Mouse (Mus musculus) midbrain, embryonic 14.5 days (tissue): ENCODE data around the gene Stox2. TPM values are rescaled to one million over a fixed set of nuclear protein-coding genes. Genes with fewer than 3 reads are reported as not detected.

Source experiments
- ATAC-seq: fragments of 200-750 bp; cut with Nextera tagmentation; 2 replicates; pipeline ENCODE4 v1.8.0; 2017; ENCODE audit warnings: moderate number of reproducible peaks, moderate library complexity; ENCODE audit not compliant: low FRiP score, low TSS enrichment
- DNase-seq: peaks from one replicate; pipeline ENCODE4 v3.0.0-alpha.2; 2015
- H3K27ac ChIP-seq: fragments of 300-500 bp; sonication (generic); replicated peaks from 2 replicates; pipeline ENCODE4 v1.5.1; 2014; ENCODE audit warnings: mild to moderate bottlenecking, low read depth, low read length, moderate library complexity
- H3K27me3 ChIP-seq: fragments of 300-500 bp; sonication (generic); 2 replicates; pipeline ENCODE4 v1.6.1; 2014; ENCODE audit warnings: low read length, control low read depth, mixed read lengths; ENCODE audit not compliant: control insufficient read depth, insufficient read depth
- H3K36me3 ChIP-seq: fragments of 300-500 bp; sonication (generic); 2 replicates; pipeline ENCODE4 v1.6.1; 2014; ENCODE audit warnings: low read length, control low read depth; ENCODE audit not compliant: control insufficient read depth, insufficient read depth
- H3K4me1 ChIP-seq: fragments of 300-500 bp; sonication (generic); 2 replicates; pipeline ENCODE4 v1.6.1; 2014; ENCODE audit warnings: mild to moderate bottlenecking, antibody characterized with exemption, low read length, control low read depth; ENCODE audit not compliant: control insufficient read depth, insufficient read depth
- H3K4me2 ChIP-seq: fragments of 300-500 bp; sonication (generic); 2 replicates; pipeline ENCODE4 v1.6.1; 2014; ENCODE audit warnings: mild to moderate bottlenecking, low read length, moderate library complexity
- H3K4me3 ChIP-seq: fragments of 300-500 bp; sonication (generic); replicated peaks from 2 replicates; pipeline ENCODE4 v1.5.1; 2014; ENCODE audit warnings: low read depth, low read length
- H3K9ac ChIP-seq: fragments of 300-500 bp; sonication (generic); replicated peaks from 2 replicates; pipeline ENCODE4 v1.6.1; 2014; ENCODE audit warnings: mild to moderate bottlenecking, low read length, moderate library complexity
- H3K9me3 ChIP-seq: fragments of 300-500 bp; sonication (generic); 2 replicates; pipeline ENCODE4 v1.6.1; 2016; ENCODE audit warnings: low read length, control low read depth, mixed read lengths; ENCODE audit not compliant: control insufficient read depth
- WGBS: fragments of 180-500 bp; shearing (Covaris S2); extraction: QIAGEN DNeasy Blood & Tissue Kit; methylation state at CpG from one replicate; pipeline ENCODE4 v1.1.7; 2014; 5-methylcytosine and 5-hydroxymethylcytosine counted together
- polyA plus RNA-seq: library from polyadenylated mRNA; unstranded; fragments of >200 nt; fragmentation: Nextera tagmentation; extraction: Ambion mirVana; gene quantifications from 2 replicates; pipeline ENCODE4 v1.2.1, GENCODE M21; 2014

Stox2 gene
- polyA plus RNA-seq, 1 experiment from 2014 or later: 53.9 TPM

DNA sequence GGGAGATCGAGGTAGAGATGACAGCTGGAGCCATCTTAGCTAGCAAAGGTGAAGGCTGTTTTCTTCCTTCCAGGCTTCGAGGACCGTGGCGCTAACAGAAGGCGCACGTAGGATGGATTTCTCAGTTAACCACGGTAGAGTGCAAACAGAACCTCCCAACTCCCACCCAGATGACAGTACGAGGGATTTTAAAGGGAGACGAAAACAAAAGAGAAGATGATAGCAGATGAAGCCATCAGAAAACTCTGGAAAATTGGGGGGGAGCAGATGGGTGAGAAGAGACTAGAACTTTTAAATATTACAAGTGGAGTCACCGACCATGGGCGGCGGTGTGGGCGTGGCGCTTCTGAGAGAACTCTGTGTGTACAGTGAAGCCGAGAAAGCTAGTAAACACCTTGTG lies 202.0 kb downstream of the Stox2 start:
- peak overlapping the region; percentile 64 for H3K4me2 ChIP-seq
- no peaks in the 10 kb centered on the region for H3K36me3 ChIP-seq
- H3K9me3 ChIP-seq: no peaks in the 10 kb centered on the region
- peak overlapping the region; percentile 83 for H3K27ac ChIP-seq
- 80% methylated on average over 15 of the region's 15 CpGs for WGBS
- no peak overlapping the region for H3K4me3 ChIP-seq
- ATAC-seq: no peak
- H3K4me1 ChIP-seq: peaks cover 49% of the 10 kb centered on the region
- no peak for DNase-seq
- no peaks in the 10 kb centered on the region for H3K27me3 ChIP-seq
- peak overlapping the region; percentile 20; the same call in 1 of the 2 replicates for H3K9ac ChIP-seq

DNA sequence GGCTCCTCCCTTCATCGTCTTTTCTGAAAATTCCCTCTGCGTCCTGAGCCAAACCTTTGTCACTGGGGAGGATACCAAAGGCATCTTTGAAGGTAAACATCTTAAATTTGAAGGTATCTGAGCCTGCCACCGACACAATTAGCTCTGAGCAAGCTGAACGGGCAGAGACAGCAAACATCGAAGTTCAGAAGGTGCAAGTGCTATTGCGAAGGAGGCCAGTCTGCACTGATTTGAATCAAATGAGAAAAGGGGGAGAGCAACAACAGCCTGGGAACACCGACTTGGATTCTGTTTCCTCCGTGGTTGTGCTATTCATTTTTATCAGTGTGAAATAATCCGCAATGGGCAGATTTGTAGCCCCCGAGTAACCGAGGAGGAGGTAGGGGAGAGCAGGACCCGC lies 202.5 kb downstream of the Stox2 start:
- Histone ChIP-seq H3K9ac (peak overlapping the region; percentile 20; the same call in 1 of the 2 replicates), H3K4me1 (peaks cover 50% of the 10 kb centered on the region), H3K36me3 (no peaks in the 10 kb centered on the region), H3K4me3 (peak overlapping the region; percentile 31), H3K9me3 (no peaks in the 10 kb centered on the region), H3K27ac (peak overlapping the region; percentile 83), H3K27me3 (no peaks in the 10 kb centered on the region), H3K4me2 (peak overlapping the region; percentile 64)
- DNase-seq (no peak), ATAC-seq (no peak)
- WGBS: 16% methylated on average over 12 of the region's 12 CpGs

DNA sequence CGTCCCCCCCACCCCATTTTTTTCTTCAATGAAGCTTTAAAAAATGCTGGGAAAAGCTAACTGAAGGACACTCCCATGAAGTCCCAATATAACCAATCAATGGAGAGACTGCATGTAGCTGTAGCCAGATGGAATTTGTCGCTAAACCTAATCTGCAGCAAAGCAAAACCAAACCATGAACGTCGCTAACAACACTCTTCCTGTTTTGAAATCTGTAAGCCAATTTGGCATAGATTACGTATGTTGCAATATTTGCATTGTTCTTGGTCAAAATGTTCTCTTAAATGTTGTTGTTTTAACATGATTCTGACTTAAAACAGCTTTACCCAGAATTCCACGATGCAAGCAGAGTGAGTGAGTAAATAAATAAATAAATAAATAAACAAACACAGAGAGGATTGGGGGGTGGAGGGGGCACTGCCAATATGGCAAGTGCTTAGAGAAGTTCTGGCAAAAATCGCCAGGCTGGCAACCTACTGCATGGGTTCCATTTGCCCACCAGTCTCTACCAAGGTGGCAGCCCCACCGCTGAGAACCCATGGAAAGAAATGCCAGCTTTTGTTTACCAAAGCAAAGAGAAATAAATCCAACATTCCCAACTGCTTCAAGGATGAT lies 203.0 kb downstream of the Stox2 start:
- no peaks in the 10 kb centered on the region for H3K9me3 ChIP-seq
- ATAC-seq: peak; percentile 79
- no peaks in the 10 kb centered on the region for H3K36me3 ChIP-seq
- peak overlapping the region; percentile 64 for H3K4me2 ChIP-seq
- 0 out of 2 replicates have a peak overlapping the region, but pooled peaks have one; percentile 20 for H3K9ac ChIP-seq
- DNase-seq: no peak
- 10% methylated on average over 8 of the region's 8 CpGs for WGBS
- H3K27me3 ChIP-seq: no peaks in the 10 kb centered on the region
- H3K4me1 ChIP-seq: peaks cover 46% of the 10 kb centered on the region
- peak overlapping the region; percentile 83 for H3K27ac ChIP-seq
- H3K4me3 ChIP-seq: peak overlapping the region; percentile 31

DNA sequence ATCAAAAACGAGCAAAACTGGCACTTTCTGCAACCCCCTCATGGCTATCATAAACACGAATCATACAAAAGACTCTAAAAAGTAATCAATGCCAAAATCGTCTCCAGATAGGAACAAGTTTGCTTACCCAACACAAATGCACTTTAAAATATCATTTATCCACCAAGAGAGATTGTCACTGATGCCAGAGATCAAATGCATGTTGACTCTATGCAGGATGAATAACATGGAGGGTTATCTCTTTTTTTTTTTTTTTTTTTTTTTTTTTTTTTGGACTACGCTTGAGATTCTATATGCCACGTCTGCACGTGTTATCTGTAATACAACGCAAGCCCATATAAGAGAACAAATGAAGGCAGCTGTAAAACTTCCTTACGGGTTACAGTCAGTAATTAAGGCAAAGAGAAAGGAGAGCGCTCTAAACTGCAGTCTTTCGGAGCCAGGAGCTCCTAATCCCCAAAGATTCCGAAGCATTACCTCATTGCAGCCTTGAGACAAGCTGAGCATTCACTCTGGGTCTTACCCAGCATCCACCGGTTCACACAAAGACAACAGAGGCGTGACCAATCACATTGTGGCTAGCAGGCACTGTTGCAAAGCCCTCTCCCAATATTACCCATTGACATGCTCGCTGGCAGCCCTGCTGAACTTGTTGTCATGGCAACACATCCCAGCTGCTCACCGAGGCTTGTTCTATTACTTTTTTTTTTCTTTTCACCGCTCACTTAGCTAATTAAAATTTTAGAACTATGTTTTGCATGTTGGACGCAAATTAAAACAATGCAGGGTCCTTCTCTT lies 203.8 kb downstream of the Stox2 start:
- peaks cover 46% of the 10 kb centered on the region for H3K4me1 ChIP-seq
- H3K36me3 ChIP-seq: no peaks in the 10 kb centered on the region
- H3K9ac ChIP-seq: peak overlapping the region; percentile 52
- DNase-seq (peak; percentile 97), ATAC-seq (peak; percentile 96)
- WGBS: 2% methylated on average over 17 of the region's 17 CpGs
- H3K9me3 ChIP-seq: no peaks in the 10 kb centered on the region
- peak overlapping the region; percentile 83 for H3K27ac ChIP-seq
- peak overlapping the region; percentile 31 for H3K4me3 ChIP-seq
- H3K4me2 ChIP-seq: peak overlapping the region; percentile 64
- no peaks in the 10 kb centered on the region for H3K27me3 ChIP-seq

DNA sequence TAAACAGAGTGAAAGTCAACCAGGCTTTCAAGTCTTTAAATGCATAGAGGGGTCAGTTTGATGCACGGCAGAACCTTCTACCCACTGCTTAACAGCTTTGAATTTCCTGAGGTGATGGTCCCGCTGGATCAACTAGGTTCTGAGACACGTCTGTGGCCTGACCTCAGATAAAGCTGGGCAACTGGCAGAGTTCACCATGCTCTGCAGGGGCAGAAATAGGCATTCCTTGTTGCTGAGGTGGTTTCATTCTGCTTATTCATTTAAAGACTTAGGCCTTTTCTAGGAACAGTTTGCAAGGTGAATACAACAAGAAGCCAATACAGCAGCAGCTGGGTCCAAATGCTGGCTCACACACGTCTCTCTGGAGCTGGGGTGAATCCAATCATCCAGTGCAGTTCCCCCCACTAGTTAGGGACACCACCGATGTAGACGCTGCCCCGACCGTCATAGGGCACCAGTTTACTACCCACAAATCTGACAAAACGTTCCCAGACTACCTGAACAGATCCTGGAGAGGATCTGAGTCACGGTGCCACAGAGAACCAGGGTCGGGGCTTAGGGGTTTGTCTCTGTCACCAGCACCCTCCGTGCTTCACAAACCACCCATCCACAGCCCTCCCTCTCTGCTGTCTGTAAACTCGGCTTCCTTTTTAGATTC lies 204.6 kb downstream of the Stox2 start:
- Histone ChIP-seq H3K4me1 (peaks cover 46% of the 10 kb centered on the region), H3K9ac (peak overlapping the region; percentile 52), H3K4me2 (peak overlapping the region; percentile 64), H3K27me3 (no peaks in the 10 kb centered on the region), H3K4me3 (peak overlapping the region; percentile 31), H3K36me3 (no peaks in the 10 kb centered on the region), H3K27ac (peak overlapping the region; percentile 83), H3K9me3 (no peaks in the 10 kb centered on the region)
- DNase-seq (peak; percentile 37), ATAC-seq (no peak)
- WGBS: 9% methylated on average over 13 of the region's 13 CpGs

DNA sequence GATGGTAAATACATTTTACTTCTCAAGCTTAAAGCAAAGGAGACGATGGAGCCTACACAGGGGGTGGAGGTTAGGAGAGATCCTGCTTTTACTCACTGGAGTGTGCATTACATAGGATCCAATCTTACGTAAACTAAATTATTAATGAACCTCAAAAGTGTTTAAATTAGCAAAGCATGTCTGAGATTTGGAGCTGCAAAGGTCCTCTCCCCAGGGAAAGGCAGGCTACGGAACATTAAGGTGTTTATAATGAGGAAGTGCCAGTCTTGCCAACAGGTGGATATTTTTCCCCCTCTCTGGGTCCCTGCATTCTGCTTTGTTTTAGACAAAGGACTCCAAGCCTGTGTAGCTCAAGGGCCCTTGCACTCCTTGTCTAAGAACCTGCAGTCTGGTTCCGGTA lies 205.3 kb downstream of the Stox2 start:
- ATAC-seq: no peak
- WGBS: 10% methylated on average over 4 of the region's 4 CpGs
- peaks cover 46% of the 10 kb centered on the region for H3K4me1 ChIP-seq

DNA sequence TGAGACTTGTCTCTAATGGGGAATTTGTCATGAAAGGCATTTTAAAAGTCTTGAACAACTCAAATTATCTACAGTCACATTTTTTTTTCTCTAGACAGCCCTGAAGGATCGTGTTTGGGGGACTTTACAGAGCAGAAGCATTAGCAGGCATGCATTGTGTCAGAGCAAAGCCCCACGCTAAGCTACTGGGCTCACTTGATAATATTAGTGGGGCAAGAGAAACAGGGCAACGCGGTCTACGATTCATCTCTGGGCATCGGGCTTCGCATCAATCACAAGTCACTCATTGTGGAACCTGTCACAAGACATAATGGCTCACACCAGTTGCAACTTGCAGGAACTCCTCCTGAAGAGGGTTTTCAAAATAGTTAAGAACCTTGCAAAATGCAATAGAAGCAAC lies 205.9 kb downstream of the Stox2 start:
- ATAC-seq (0 out of 2 replicates have a peak, but pooled peaks have one; percentile 9), DNase-seq (peak; percentile 51)
- Histone ChIP-seq H3K4me3 (no peak overlapping the region), H3K36me3 (no peaks in the 10 kb centered on the region), H3K4me1 (peaks cover 46% of the 10 kb centered on the region), H3K27ac (peak overlapping the region; percentile 83; the same call in 1 of the 2 replicates), H3K9ac (no peak overlapping the region), H3K9me3 (no peaks in the 10 kb centered on the region), H3K4me2 (peak overlapping the region; percentile 64), H3K27me3 (no peaks in the 10 kb centered on the region)
- 3% methylated on average over 7 of the region's 7 CpGs for WGBS

More for the DNA sequence above, 205.3 kb downstream of the Stox2 start:
- Histone ChIP-seq H3K27me3 (no peaks in the 10 kb centered on the region), H3K4me3 (peak overlapping the region; percentile 31; the same call in 1 of the 2 replicates), H3K9ac (no peak overlapping the region; the same call in 1 of the 2 replicates), H3K4me2 (peak overlapping the region; percentile 64), H3K36me3 (no peaks in the 10 kb centered on the region), H3K9me3 (no peaks in the 10 kb centered on the region), H3K27ac (peak overlapping the region; percentile 83)
- no peak for DNase-seq

DNA sequence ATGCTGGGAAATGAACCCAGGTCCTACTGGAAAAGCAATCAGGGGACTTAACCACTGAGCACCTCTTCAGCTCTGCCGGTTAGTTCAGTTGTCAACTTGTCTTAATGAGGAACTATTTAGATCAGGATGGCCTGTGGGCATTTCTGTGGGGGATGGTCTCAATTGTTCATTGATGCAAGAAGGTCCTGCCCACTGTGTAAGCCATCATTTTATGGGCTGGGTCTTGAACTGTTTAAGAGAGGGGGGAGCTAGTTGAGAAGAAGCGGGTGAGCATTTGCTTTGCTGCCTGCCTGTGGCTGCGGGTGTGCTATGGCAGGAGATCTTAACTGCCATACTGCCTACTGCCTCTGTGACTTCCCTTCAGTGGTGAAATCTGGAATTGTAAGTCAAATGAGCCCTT lies 214.1 kb downstream of the Stox2 start:
- H3K9me3 ChIP-seq: no peaks in the 10 kb centered on the region
- WGBS: 50% methylated on average over 3 of the region's 3 CpGs

More for the DNA sequence above, 214.1 kb downstream of the Stox2 start:
- DNase-seq (no peak), ATAC-seq (no peak)
- no peaks in the 10 kb centered on the region for H3K27me3 ChIP-seq
- no peaks in the 10 kb centered on the region for H3K36me3 ChIP-seq
- no peak overlapping the region for H3K4me3 ChIP-seq
- no peak overlapping the region for H3K9ac ChIP-seq
- no peak overlapping the region for H3K4me2 ChIP-seq
- peaks cover 5% of the 10 kb centered on the region; the same call in 1 of the 2 replicates for H3K4me1 ChIP-seq
- H3K27ac ChIP-seq: no peak overlapping the region
